Comparison of ENCODE assay signal across 26 mouse cellular contexts in the genomic region with DNA sequence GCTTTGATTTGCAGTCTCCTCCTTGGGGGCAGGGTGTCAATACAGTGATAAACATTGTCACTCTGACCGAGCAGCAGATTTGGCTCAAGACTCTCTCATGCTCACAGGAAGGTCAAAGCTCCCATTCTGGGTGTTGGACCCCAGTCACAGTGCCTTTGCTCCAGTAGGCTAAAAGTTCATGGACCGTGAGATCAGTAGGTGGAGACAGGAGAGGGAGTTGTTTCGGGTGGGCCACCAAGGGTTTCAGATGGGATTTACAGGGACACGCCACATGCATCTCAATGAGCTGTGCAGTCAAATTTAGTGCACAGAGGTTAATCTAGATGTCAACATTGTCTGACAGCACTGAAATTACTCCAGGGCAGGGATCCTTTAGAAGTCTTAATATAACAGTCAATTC.
A peak's percentile ranks its signal among the peaks of the same experiment; 100 is the strongest.
DNase-seq lines count a peak whose midpoint lies in the region; ATAC-seq and TF ChIP-seq lines count a peak whose summit lies in the region.
"Had no signal": no experiment of that assay in that cellular context is flagged by ENCODE, and none has a peak within 500 bp of the region (broad histone marks: within the 10 kb centered on the region; RNA-seq: fewer than 3 reads in every experiment).

No protein-coding gene starts in this region.

- WGBS in kidney, embryonic 14.5 days: 7% methylated on average over 4 of the region's 4 CpGs
- 20% methylated on average over 4 of the region's 4 CpGs for WGBS in kidney, postnatal 0 days
- 42% methylated on average over 4 of the region's 4 CpGs for WGBS in midbrain, embryonic 11.5 days
- 64% methylated on average over 4 of the region's 4 CpGs for WGBS in midbrain, embryonic 10.5 days
- 46% methylated on average over 4 of the region's 4 CpGs for WGBS in liver, postnatal 0 days (ENCODE audit: insufficient replicate concordance)

- no peaks in the 10 kb centered on the region for H3K9me3 ChIP-seq in kidney, embryonic 14.5 days (ENCODE audit: control insufficient read depth, low read length)
- no peaks in the 10 kb centered on the region for H3K9me3 ChIP-seq in kidney, postnatal 0 days (replicated peaks; ENCODE audit: low read length)
- no peaks in the 10 kb centered on the region for H3K9me3 ChIP-seq in midbrain, embryonic 11.5 days (ENCODE audit: control insufficient read depth, low read length)
- H3K9me3 ChIP-seq in midbrain, embryonic 10.5 days (replicated peaks): no peaks in the 10 kb centered on the region
- H3K9me3 ChIP-seq in liver, postnatal 0 days (ENCODE audit: low read length): no peaks in the 10 kb centered on the region
- H3K9me3 ChIP-seq: forebrain, embryonic 10.5 days; forebrain, embryonic 13.5 days; heart, embryonic 10.5 days; heart, embryonic 13.5 days had no signal

- H3K4me3 ChIP-seq in kidney, embryonic 14.5 days (ENCODE audit: low read length): no peak overlapping the region
- no peak overlapping the region for H3K4me3 ChIP-seq in kidney, postnatal 0 days (replicated peaks; ENCODE audit: low read depth, low read length)
- H3K4me3 ChIP-seq in midbrain, embryonic 11.5 days (ENCODE audit: low read depth, low read length): no peak overlapping the region
- no peak overlapping the region for H3K4me3 ChIP-seq in midbrain, embryonic 10.5 days
- H3K4me3 ChIP-seq in liver, postnatal 0 days (ENCODE audit: low read depth, low read length): no peak overlapping the region
- H3K4me3 ChIP-seq: forebrain, embryonic 10.5 days; forebrain, embryonic 13.5 days; heart, adult 2 months; heart, embryonic 10.5 days; heart, embryonic 13.5 days had no signal

- no peak overlapping the region for H3K4me2 ChIP-seq in kidney, embryonic 14.5 days (replicated peaks; ENCODE audit: low read depth, low read length)
- H3K4me2 ChIP-seq in kidney, postnatal 0 days (ENCODE audit: low read length): no peak overlapping the region
- no peak overlapping the region for H3K4me2 ChIP-seq in midbrain, embryonic 11.5 days
- H3K4me2 ChIP-seq in liver, postnatal 0 days (ENCODE audit: low read depth, low read length): no peak overlapping the region
- H3K4me2 ChIP-seq: forebrain, embryonic 13.5 days; heart, embryonic 13.5 days; hindbrain, embryonic 14.5 days had no signal

- no peaks in the 10 kb centered on the region for H3K36me3 ChIP-seq in kidney, embryonic 14.5 days (ENCODE audit: control insufficient read depth, insufficient read depth, low read length)
- no peaks in the 10 kb centered on the region for H3K36me3 ChIP-seq in kidney, postnatal 0 days (ENCODE audit: insufficient read depth, low read length)
- H3K36me3 ChIP-seq in midbrain, embryonic 11.5 days (ENCODE audit: control insufficient read depth, insufficient read depth, low read length): no peaks in the 10 kb centered on the region
- H3K36me3 ChIP-seq in midbrain, embryonic 10.5 days: no peaks in the 10 kb centered on the region
- no peaks in the 10 kb centered on the region for H3K36me3 ChIP-seq in liver, postnatal 0 days (replicated peaks; ENCODE audit: insufficient read depth, low read length)
- H3K36me3 ChIP-seq: forebrain, embryonic 10.5 days; heart, embryonic 10.5 days; heart, embryonic 13.5 days had no signal

- no peak for TF ChIP-seq EP300 in liver, postnatal 0 days (IDR thresholded peaks at IDR 0.05; ENCODE audit: low read depth)

- ATAC-seq in kidney, embryonic 14.5 days (ENCODE audit: low FRiP score, low TSS enrichment): peak; percentile 95
- ATAC-seq in kidney, postnatal 0 days (replicated peaks; ENCODE audit: low FRiP score, low read depth): peak; percentile 73
- ATAC-seq in midbrain, embryonic 11.5 days (ENCODE audit: low FRiP score): peak; percentile 68
- ATAC-seq in liver, postnatal 0 days: no peak
- ATAC-seq: CD4-positive, CD25-positive, alpha-beta regulatory T cell, adult 4 months; forebrain, embryonic 13.5 days; forebrain, embryonic 16.5 days had no signal

- H3K4me1 ChIP-seq in kidney, embryonic 14.5 days (ENCODE audit: control insufficient read depth, insufficient read depth, low read length): no peaks in the 10 kb centered on the region
- H3K4me1 ChIP-seq in kidney, postnatal 0 days (replicated peaks; ENCODE audit: insufficient read depth, low read length): no peaks in the 10 kb centered on the region
- H3K4me1 ChIP-seq in midbrain, embryonic 11.5 days (ENCODE audit: control insufficient read depth, insufficient read depth, low read length): peaks cover 2% of the 10 kb centered on the region
- H3K4me1 ChIP-seq in midbrain, embryonic 10.5 days: peaks cover 14% of the 10 kb centered on the region
- no peaks in the 10 kb centered on the region for H3K4me1 ChIP-seq in liver, postnatal 0 days (ENCODE audit: insufficient read depth)
- H3K4me1 ChIP-seq: heart, embryonic 10.5 days; heart, embryonic 13.5 days had no signal

- no peak overlapping the region for H3K9ac ChIP-seq in kidney, embryonic 14.5 days (ENCODE audit: low read depth, low read length)
- no peak overlapping the region for H3K9ac ChIP-seq in kidney, postnatal 0 days (ENCODE audit: low read depth, low read length)
- no peak overlapping the region for H3K9ac ChIP-seq in midbrain, embryonic 11.5 days (ENCODE audit: low read length)
- H3K9ac ChIP-seq in liver, postnatal 0 days (replicated peaks): no peak overlapping the region
- H3K9ac ChIP-seq: forebrain, embryonic 13.5 days; heart, embryonic 13.5 days; hindbrain, embryonic 14.5 days had no signal

- TF ChIP-seq CTCF in kidney, postnatal 0 days (IDR thresholded peaks at IDR 0.05; ENCODE audit: low read depth): no peak
- no peak for TF ChIP-seq CTCF in brain, embryonic 14.5 days (IDR thresholded peaks at IDR 0.05; ENCODE audit: borderline replicate concordance, extremely low read depth, insufficient read depth, insufficient read length)
- no peak for TF ChIP-seq CTCF in liver, postnatal 0 days (IDR thresholded peaks at IDR 0.05; ENCODE audit: low read depth)

- peak overlapping the region; percentile 17; the same call in 1 of the 2 replicates for H3K27ac ChIP-seq in kidney, embryonic 14.5 days (ENCODE audit: low read depth, low read length)
- no peak overlapping the region for H3K27ac ChIP-seq in kidney, postnatal 0 days
- H3K27ac ChIP-seq in midbrain, embryonic 11.5 days (ENCODE audit: low read depth, low read length): no peak overlapping the region
- no peak overlapping the region for H3K27ac ChIP-seq in midbrain, embryonic 10.5 days (replicated peaks)
- H3K27ac ChIP-seq in liver, postnatal 0 days (ENCODE audit: low read depth): no peak overlapping the region
- H3K27ac ChIP-seq: forebrain, embryonic 10.5 days; forebrain, embryonic 13.5 days; heart, adult 2 months; heart, embryonic 10.5 days; heart, embryonic 13.5 days; hindbrain, embryonic 14.5 days had no signal

- TF ChIP-seq POLR2A in brain, embryonic 14.5 days (IDR thresholded peaks at IDR 0.05; ENCODE audit: borderline replicate concordance, extremely low read depth, insufficient read depth, insufficient read length, poor library complexity, severe bottlenecking): no peak

- no peak for DNase-seq in kidney, postnatal 10 days
- DNase-seq in kidney, postnatal 0 days (ENCODE audit: low spot score): peak; percentile 81
- no peak for DNase-seq in kidney, postnatal 36 days
- DNase-seq in midbrain, embryonic 11.5 days (ENCODE audit: low spot score, missing footprints): no peak
- no peak for DNase-seq in midbrain, embryonic 10.5 days (ENCODE audit: low spot score)
- DNase-seq in brain, embryonic 14.5 days (ENCODE audit: low read depth): peak; percentile 18
- no peak for DNase-seq in liver, postnatal 0 days
- DNase-seq: adrenal gland, adult 2 months; adrenal gland, postnatal 14 days; cerebellum, adult 11-12 months; cerebellum, adult 8-10 months; cerebellum, postnatal 10 days; cerebellum, postnatal 36 days; gastrocnemius, postnatal 10 days; gastrocnemius, postnatal 36 days; heart, adult 2 months; heart, postnatal 14 days; heart, postnatal 4 days had no signal

- H3K27me3 ChIP-seq in kidney, embryonic 14.5 days (ENCODE audit: control insufficient read depth, insufficient read depth, low read length): no peaks in the 10 kb centered on the region
- H3K27me3 ChIP-seq in kidney, postnatal 0 days (ENCODE audit: insufficient read depth, low read length): no peaks in the 10 kb centered on the region
- H3K27me3 ChIP-seq in midbrain, embryonic 11.5 days (ENCODE audit: control insufficient read depth, insufficient read depth, low read length): no peaks in the 10 kb centered on the region
- peaks cover 5% of the 10 kb centered on the region; the same call in 1 of the 2 replicates for H3K27me3 ChIP-seq in midbrain, embryonic 10.5 days (ENCODE audit: low read depth, poor library complexity, severe bottlenecking)
- H3K27me3 ChIP-seq in liver, postnatal 0 days (ENCODE audit: insufficient read depth, low read length): no peaks in the 10 kb centered on the region
- H3K27me3 ChIP-seq: forebrain, embryonic 13.5 days; heart, embryonic 13.5 days had no signal

Comparison
In these comparisons a context has a peak if more than half of its experiments do, and no peak if none do; other contexts are left out.
1. DNase-seq: peak in kidney, postnatal 0 days (single experiment) and brain, embryonic 14.5 days (single experiment); none in kidney, postnatal 10 days (single experiment), kidney, postnatal 36 days (0 of 2), midbrain, embryonic 11.5 days (single experiment), midbrain, embryonic 10.5 days (single experiment) and liver, postnatal 0 days (single experiment).